Mouse (Mus musculus) T-helper 2 cell (primary cell): ENCODE measurements around the gene Npcd.

ENCODE experiments used
- in situ Hi-C: fragments of 300-600 bp; cut with MboI, MseI; formaldehyde crosslinking; loops from one replicate; pipeline ENCODE4 v1.15.1; 2025; ENCODE audit warnings: high pct_unique_total_duplicates

The Npcd gene

GRCm38 (mm10) chr15:79770629-79771240 lies 63.3 kb downstream of the Npcd start:
- in situ Hi-C loops, result no loop called here

GRCm38 (mm10) chr15:79768302-79768701 lies 65.7 kb downstream of the Npcd start:
- in situ Hi-C loops, result no loop called here

DNA sequence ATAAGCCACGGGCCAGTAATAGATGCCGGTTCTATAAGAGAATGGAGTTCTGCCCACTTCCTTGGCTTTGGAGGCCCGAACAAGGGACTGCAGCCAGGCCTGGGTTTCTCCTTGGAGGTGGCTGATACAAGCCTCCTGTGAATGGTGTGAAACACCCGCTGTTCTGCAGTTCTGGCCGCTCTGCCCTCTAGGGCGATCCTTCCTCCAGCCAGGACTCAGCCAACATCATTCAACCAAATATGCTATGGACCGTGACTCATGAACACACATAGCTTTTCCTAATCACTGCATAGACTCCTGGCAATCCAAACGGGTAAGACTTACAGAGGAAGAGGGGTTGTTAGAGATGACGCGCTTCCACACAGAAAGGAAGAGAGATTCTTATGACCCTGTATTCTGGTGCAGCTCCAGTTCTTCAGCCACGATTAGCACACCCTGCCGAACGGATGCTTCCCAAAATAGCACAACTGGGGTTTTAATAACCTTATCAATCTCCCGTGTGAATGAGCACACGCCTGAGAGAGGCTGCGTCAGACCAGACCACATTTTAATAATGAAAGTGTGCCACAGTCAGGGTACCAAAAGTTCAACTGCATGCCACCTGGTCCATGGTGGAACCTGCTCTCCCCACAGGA lies 66.6 kb downstream of the Npcd start:
- in situ Hi-C loops, result no loop called here

GRCm38 (mm10) chr15:79766586-79767071 lies 67.4 kb downstream of the Npcd start:
- in situ Hi-C loops, result no loop called here

- in situ Hi-C loops, result no loop called here
Observed at GRCm38 (mm10) chr15:79766168-79766567, 67.9 kb downstream of the Npcd start.

DNA sequence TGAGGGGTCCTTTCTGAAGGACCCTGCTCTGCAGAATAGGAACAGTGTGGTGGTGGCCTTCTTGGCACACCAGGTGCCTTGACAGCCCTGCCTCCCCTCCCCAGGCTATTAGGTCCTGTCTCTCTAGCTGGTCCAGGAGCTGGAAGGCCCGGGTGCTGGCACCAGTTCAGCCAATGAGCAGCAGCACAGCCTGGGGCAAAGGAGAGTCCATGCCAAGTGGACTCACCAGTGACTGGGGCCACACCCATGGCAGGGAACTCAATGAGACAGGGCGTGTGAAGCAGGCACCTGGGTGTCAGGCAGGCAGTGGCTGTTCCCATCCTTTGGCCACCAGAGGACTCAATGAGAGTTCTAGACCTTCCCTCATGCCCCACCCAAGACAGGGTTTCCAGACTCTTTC lies 68.7 kb downstream of the Npcd start:
- in situ Hi-C loops, result no loop called here

DNA sequence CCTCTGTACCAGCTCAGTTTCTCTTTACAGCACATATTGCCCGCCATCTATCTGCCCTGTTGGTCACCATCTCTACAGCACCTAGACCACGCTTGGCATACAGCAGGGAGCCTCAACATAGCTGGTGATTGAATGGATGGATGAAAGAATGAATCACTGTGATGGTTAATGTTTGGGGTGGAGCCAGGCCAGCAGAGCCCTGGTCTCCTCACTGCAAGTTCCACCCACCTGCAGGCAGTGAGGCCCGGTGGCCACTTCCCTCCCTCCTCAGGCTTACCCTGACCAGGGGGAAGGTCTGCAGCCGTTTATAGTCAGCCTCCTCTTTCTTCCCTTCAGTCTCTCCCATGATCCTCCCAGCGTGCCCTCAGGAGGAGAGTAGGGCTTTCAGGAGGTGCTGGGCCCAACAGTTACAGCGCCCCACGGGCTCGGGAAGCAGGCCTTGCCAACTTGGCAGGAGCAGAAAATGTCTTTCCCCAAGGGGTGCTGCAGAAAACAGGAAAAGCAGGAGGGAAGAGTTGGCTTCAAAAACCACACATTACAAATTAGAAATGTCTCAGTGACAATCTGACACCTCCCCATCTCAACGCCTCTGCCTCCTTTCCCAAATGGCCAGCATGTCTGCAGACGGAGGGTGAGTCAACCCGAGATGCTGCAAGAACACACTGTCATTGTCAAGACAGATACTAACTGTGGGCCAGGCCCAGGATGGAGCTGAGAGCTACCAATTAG lies 69.3 kb downstream of the Npcd start:
- in situ Hi-C loops, result loop anchor here (5.0 kb wide), 1 partner anchor 43 kb away; no protein-coding TSS in a partner anchor

GRCm38 (mm10) chr15:79763601-79764246 lies 70.3 kb downstream of the Npcd start:
- in situ Hi-C loops, result loop anchor here (5.0 kb wide), 1 partner anchor 44 kb away; no protein-coding TSS in a partner anchor

GRCm38 (mm10) chr15:79763001-79763400 lies 71.0 kb downstream of the Npcd start:
- in situ Hi-C loops, result loop anchor here (5.0 kb wide), 1 partner anchor 44 kb away; no protein-coding TSS in a partner anchor

DNA sequence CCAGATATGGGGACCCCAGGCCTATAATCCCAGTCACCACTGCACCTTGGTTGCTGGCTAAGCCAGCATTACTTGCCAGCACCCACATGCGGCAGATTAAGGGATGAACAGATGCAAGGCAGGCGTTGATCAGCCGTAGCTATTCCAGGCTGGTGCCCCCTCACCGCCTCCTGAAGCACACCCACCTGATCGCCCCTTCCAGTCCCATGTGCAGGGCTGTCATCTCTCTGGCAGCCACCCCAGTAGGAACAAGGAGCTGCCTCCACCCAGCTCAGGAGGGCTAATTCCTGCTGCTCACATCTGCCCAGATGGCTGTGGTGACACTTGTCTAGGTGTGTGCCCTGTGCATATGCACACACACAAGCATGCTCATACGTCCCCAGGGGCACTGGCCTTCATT lies 73.1 kb downstream of the Npcd start:
- in situ Hi-C loops, result loop anchor here (5.0 kb wide), 1 partner anchor 46 kb away; no protein-coding TSS in a partner anchor

DNA sequence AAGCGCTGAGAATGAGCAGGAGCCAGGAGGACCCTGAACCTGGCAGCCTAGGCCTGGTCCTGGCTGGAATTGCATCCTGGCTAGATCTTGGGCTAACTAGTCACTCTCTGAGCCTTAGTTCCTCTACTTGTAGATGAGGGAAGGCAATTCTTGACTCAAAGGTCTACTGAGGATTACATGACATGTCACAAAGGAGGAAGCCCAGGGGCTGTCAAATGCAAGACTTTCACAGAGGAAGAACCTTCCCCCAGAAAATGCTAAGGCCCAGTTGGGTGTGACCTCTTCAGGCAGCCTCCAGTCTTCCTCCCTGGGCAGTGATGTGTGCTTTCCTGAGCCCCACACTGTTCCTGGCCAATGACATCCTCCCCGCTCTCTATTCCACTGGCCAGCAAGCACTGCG lies 76.9 kb downstream of the Npcd start:
- in situ Hi-C loops, result no loop called here

GRCm38 (mm10) chr15:79755977-79756625 lies 77.9 kb downstream of the Npcd start:
- in situ Hi-C loops, result no loop called here

DNA sequence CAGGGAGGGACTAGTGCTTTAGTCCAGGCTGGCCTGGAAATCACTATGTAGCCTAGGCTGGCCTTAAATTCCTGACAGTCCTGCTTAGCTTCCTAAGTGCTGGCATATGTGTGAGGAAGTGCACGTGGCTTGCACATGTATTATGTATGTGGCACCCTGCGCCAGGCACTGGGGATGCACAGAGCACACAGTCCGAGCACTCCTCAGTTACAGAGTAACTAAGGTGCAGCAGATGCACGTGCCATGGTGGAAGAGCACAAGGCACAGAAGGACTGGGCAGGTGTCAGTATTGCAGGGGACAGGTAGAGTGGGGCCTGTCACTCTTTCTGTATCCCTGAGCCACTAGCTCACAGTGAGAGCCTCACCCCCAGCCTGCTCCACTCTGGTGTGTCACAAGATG lies 78.9 kb downstream of the Npcd start:
- in situ Hi-C loops, result no loop called here

DNA sequence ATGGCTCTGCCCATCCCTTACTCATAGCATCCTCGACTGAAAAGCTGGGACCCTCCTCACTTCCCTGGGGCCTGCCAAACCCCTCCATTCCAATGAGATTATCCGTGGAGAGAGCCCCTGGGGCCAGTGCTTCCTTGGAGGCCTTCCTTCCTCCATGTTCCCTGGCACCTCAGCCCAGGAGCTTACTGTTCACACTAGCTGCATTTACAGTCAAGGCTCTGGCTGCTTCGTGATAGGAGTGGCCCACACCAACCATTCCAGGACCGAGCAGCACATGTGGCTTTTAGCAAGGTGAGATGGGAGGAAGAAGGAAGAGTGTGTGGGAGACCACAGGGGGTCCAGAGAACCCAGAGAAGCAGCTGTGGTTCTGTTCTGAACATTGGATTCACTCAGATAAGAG lies 80.2 kb downstream of the Npcd start:
- in situ Hi-C loops, result no loop called here

DNA sequence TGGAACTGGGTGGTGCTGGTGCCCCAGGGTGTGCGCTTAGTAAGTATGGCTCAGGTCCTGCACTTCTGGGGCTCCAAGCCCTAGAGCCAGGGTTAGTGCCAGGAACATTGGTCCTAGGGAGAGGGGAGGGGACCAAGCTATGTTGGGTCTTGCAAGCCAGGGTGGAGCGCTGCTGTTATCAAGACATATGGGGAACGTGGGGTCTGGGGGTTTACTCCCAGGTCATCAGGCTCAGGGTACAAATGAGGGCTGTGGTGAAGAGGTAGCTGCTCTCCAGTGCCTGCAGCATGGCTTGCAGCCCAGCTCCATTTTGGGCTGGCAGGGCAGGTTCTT lies 80.7 kb downstream of the Npcd start:
- in situ Hi-C loops, result no loop called here

GRCm38 (mm10) chr15:79752742-79753419 lies 81.2 kb downstream of the Npcd start:
- in situ Hi-C loops, result no loop called here

- in situ Hi-C loops, result no loop called here
Observed at GRCm38 (mm10) chr15:79751772-79752171, 82.3 kb downstream of the Npcd start.

DNA sequence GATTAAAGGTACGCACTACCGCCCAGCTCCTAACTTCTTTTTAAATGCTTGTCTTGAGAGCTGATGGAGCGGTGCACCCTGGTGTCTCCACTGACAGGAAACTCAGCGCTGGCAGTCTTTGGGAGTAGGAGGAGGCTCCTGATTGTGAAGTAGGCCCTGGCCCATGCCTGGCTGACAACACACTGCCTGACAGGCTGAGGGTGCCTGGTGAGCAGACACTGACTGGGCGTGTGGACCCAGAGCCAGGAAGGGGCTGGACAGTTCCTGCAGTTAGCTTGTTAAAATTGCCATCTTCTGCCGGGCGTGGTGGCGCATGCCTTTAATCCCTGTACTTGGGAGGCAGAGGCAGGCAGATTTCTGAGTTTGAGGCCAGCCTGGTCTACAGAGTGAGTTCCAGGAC lies 83.8 kb downstream of the Npcd start:
- in situ Hi-C loops, result no loop called here

GRCm38 (mm10) chr15:79749162-79749561 lies 84.9 kb downstream of the Npcd start:
- in situ Hi-C loops, result no loop called here

GRCm38 (mm10) chr15:79747998-79748397 lies 86.0 kb downstream of the Npcd start:
- in situ Hi-C loops, result no loop called here

GRCm38 (mm10) chr15:79745883-79746282 lies 88.2 kb downstream of the Npcd start:
- in situ Hi-C loops, result no loop called here
